Mouse (Mus musculus) cerebellum, adult 9-11 months (tissue): ENCODE measurements around the gene Iqcg.

ENCODE experiments used
- DNase-seq: peaks from one replicate; pipeline ENCODE4 v3.0.0; 2022

Iqcg gene

GRCm38 (mm10) chr16:33048686-33049085, 7.3 kb downstream of the Iqcg start:
- no peak for DNase-seq

- DNase-seq, result no peak
Measured at GRCm38 (mm10) chr16:33048004-33048403, 8.0 kb downstream of the Iqcg start.

- no peak for DNase-seq
Measured at GRCm38 (mm10) chr16:33043268-33043667, 12.8 kb downstream of the Iqcg start.

GRCm38 (mm10) chr16:33042682-33043081, 13.3 kb downstream of the Iqcg start:
- DNase-seq, result no peak

- DNase-seq, result no peak
Measured at GRCm38 (mm10) chr16:33036006-33036405, 20.0 kb downstream of the Iqcg start.

- DNase-seq, result no peak
Measured at GRCm38 (mm10) chr16:33026357-33026756, 29.7 kb downstream of the Iqcg start.

- no peak for DNase-seq
Measured at GRCm38 (mm10) chr16:33024456-33025104, 31.4 kb downstream of the Iqcg start.

GRCm38 (mm10) chr16:33023750-33024149, 32.3 kb downstream of the Iqcg start:
- DNase-seq, result peak; percentile 73

GRCm38 (mm10) chr16:33021381-33021780, 34.6 kb downstream of the Iqcg start:
- no peak for DNase-seq

- DNase-seq, result no peak
Measured at GRCm38 (mm10) chr16:33019117-33019770, 36.8 kb downstream of the Iqcg start.

GRCm38 (mm10) chr16:33017677-33018349, 38.2 kb downstream of the Iqcg start:
- no peak for DNase-seq

- no peak for DNase-seq
Measured at GRCm38 (mm10) chr16:33015986-33016385, 40.0 kb downstream of the Iqcg start.

- DNase-seq, result no peak
Measured at GRCm38 (mm10) chr16:33015396-33015907, 40.6 kb downstream of the Iqcg start.

GRCm38 (mm10) chr16:33014921-33015320, 41.1 kb downstream of the Iqcg start:
- DNase-seq, result peak; percentile 70

- DNase-seq, result no peak
Measured at GRCm38 (mm10) chr16:33013801-33014200, 42.2 kb downstream of the Iqcg start.

- no peak for DNase-seq
Measured at GRCm38 (mm10) chr16:33010166-33010565, 45.9 kb downstream of the Iqcg start.

- DNase-seq, result no peak
Measured at GRCm38 (mm10) chr16:33007436-33007835, 48.6 kb downstream of the Iqcg start.

GRCm38 (mm10) chr16:33006888-33007287, 49.1 kb downstream of the Iqcg start:
- DNase-seq, result peak; percentile 49

- DNase-seq, result peak; percentile 56
Measured at GRCm38 (mm10) chr16:33005216-33005615, 50.8 kb downstream of the Iqcg start.

GRCm38 (mm10) chr16:32992158-32992557, 63.9 kb downstream of the Iqcg start:
- DNase-seq, result no peak

- no peak for DNase-seq
Measured at GRCm38 (mm10) chr16:32984631-32985030, 71.4 kb downstream of the Iqcg start.

GRCm38 (mm10) chr16:32981405-32981804, 74.6 kb downstream of the Iqcg start:
- no peak for DNase-seq

- no peak for DNase-seq
Measured at GRCm38 (mm10) chr16:32980227-32980626, 75.8 kb downstream of the Iqcg start.

GRCm38 (mm10) chr16:32973047-32973446, 83.0 kb downstream of the Iqcg start:
- DNase-seq, result no peak
